Mouse (Mus musculus) liver, postnatal 0 days (tissue): ENCODE results near the gene Gna12.

Experiments used
- CTCF ChIP-seq: sonication (generic); IDR thresholded peaks from 2 replicates; pipeline ENCODE4 v1.5.1; 2016; ENCODE audit warnings: antibody characterized with exemption, low read depth
- EP300 ChIP-seq: IDR thresholded peaks from 2 replicates; pipeline ENCODE4 v1.6.1; 2016; ENCODE audit warnings: antibody characterized with exemption, low read depth, mild to moderate bottlenecking

DNA sequence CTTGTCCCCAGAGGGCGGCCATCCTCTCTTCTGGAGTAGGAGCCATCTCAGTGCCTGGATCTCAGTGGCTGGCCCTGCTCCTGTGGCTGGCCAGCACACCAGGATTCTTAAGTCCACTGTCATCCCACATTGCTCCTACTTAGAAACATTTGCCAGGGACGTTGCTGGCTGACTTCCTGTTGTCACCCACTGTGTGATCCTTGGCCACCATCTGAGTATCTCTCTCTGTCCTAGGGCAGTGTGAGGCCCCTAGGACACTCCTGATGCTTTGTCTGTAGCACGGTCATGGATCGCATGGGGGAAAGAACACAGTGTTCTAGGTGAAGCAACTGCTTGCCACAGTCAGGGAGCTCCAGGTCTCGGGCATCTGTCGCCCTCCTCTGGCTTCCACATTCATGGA lies 119.9 kb downstream of the Gna12 start:
- TF ChIP-seq CTCF = no peak
- no peak for TF ChIP-seq EP300
